Mouse (Mus musculus): Measurements from ENCODE around the gene Cdc27. TPM values are rescaled to one million over a fixed set of nuclear protein-coding genes. Genes with fewer than 3 reads are reported as not detected.

Cdc27 gene
- total RNA-seq (2022) = 10 to 100 TPM; 27.6 to 31.0 (median 29.0) TPM

GRCm38 (mm10) chr11:104550406-104550974 lies at the start of gene Cdc27, which contains the start of gene Myl4:
TSS of gene Cdc27 (minus strand) at chr11:104550620.
TSS of gene Myl4 (plus strand) at chr11:104550663.
- DNase-seq (ENCODE audit: low spot score in 2 of 2) = peak; percentile 99 to 100

DNA sequence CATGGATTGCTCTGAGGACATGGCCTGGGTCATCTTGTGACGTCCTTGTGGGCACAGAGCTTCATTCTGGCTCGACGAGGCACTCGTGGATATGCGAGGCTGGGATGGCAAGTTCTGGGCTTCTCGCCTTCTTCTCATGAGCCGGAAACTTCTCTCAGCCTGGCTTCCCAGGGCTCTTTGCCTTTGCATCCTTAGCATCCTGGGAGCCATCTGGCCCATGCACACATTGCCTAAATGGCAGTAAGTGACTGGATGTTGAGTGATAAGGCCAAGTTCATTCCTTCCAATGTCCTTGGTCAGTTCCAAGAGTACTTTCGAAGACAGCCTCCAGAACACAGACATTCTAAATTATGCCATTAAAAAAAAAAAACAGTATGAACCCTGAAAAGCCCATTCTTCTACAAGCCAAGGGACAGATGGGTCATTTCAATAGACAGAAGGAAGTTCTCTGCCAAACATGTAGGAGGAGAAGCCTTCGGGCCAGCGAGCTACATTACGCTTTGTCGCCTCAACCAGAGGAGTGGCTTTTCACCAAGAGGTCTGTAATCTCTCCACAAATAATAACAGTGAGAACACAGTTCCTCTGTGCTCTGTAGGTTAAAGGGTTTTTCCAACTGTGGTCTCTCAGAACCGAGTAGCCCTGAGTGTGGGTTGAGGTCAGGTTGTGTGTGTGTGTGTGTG lies 49.0 kb upstream of the Cdc27 start:
- no peak for DNase-seq (ENCODE audit: low spot score in 2 of 2)

DNA sequence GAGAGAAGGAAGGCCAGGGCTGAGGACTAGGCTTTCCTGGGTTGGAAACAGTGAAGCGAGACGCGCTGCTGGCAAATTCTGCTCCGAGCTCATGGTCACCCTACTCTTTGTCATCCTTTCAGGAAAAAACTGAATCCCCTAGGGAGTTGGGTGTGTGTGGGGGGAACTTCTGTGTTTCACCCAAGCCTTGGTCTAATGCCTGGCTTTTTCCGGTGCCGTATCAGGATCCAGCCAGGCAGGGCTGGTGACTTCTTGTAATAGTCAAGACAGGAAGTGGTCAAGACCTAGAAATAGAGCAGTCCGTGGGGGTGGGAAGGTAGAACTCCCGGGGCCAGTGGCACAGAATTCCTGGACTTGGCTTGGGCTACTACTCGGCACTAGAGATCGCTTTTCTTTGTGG lies 45.9 kb upstream of the Cdc27 start:
- DNase-seq (ENCODE audit: low spot score in 2 of 2) = no peak

DNA sequence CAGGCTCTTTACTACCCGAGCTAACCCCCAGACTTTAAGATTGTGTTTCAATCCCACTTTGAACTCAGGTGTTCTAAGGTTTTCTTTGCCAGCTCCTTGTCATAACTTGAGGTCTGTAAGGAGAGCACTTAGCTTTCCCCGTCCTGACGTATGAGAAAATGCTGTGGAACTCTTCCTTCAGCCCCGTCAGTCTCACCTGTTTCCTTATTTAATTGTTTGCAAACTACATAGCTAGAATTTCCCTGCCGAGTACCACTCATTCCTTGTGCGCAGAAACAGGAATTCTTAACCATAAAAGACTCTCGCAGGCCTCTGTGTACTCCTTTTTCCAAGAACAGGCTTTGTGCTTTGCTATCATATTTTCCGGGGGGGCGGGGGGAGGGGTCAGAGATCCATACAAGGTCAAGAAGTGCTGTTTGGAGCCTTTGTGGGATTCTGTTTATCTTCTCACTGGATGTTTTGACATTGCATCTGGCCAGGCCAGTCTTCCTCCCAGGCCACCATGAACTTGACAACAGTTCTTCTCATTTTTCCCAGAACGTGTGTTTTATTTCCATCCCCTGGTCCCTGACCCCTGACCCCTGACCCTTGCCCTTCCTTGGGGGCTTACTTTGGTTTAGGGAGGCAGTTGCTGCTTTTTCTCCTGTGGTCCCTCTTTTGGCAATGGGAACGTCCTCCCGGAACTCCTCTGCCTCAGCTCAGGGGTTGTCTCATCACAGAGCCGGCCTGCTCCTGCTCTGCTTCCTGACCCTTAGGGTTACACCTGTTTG lies 41.8 kb upstream of the Cdc27 start:
- DNase-seq (ENCODE audit: low spot score in 2 of 2) = no peak

DNA sequence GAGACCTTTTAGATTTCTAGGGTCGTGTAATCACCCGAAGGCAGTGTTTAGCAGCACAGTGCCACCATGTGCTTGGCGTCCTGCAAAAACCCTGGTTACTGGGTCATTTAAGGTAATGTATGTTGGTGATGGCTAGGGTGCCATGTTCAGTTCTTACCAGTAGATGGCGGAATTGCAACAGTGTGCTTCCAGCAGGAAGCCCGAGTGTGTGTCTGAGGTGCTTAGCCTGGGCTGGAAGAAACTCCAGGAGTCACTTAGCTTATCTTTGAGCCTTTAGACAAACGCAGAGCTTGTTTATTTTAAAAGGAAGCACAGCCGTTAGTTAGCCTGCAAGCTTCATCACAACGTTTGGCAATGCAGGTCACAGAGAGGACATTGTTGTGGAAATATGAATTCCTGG lies 39.7 kb upstream of the Cdc27 start:
- peak; percentile 60 to 62 for DNase-seq (ENCODE audit: low spot score in 2 of 2)

DNA sequence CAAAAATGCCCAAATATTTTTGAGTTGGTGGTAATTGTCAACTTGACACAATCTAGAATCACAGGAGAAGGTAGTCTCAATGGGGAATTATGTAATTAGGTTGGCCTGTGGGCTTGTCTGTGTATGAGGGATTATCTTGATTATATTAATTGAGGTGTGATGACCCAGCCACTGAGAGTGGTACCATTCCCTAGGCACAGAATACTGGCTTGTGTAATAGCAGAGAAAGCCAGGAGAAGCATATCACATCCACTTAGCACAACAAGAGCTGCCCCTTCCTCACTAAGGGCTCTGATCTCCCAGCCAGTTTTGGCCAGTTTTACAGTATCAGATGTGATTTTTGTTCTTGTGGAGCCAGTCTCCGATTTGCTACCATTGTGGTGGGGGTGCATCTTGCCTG lies 39.1 kb upstream of the Cdc27 start:
- no peak for DNase-seq (ENCODE audit: low spot score in 2 of 2)

- no peak for DNase-seq (ENCODE audit: low spot score in 2 of 2)
Observed at GRCm38 (mm10) chr11:104588513-104588912, 38.1 kb upstream of the Cdc27 start.

- no peak for DNase-seq (ENCODE audit: low spot score in 2 of 2)
Observed at GRCm38 (mm10) chr11:104587904-104588303, 37.5 kb upstream of the Cdc27 start.

DNA sequence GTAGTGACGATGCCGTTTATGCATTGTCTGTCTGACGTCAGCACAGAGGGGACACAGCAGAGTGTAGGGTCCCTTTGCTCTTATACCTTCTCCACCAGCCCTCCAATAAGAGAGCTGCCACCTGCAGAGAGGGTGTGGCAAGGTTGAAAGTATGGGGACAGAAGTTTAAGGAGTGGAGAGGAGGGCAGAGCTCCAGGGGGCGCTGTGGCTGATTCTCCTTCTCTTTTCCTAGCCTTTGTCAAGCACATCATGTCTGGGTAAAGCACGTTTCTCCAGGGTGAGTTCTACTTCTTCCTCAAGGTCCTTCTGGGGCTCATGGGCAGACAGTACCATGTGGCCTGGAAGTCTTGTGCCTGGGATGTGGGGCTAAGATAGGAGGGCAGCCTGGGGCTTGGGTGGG lies 35.1 kb upstream of the Cdc27 start:
- DNase-seq (ENCODE audit: low spot score in 2 of 2) = no peak

- DNase-seq (ENCODE audit: low spot score in 2 of 2) = no peak
Observed at GRCm38 (mm10) chr11:104582630-104583364, 32.4 kb upstream of the Cdc27 start.

GRCm38 (mm10) chr11:104582308-104582606 lies 31.8 kb upstream of the Cdc27 start:
- no peak for DNase-seq (ENCODE audit: low spot score in 2 of 2)

GRCm38 (mm10) chr11:104581446-104582307 lies 31.3 kb upstream of the Cdc27 start:
- no peak for DNase-seq (ENCODE audit: low spot score in 2 of 2)

GRCm38 (mm10) chr11:104580606-104581005 lies 30.2 kb upstream of the Cdc27 start:
- DNase-seq (ENCODE audit: low spot score in 2 of 2) = no peak

GRCm38 (mm10) chr11:104580091-104580490 lies 29.7 kb upstream of the Cdc27 start:
- DNase-seq (ENCODE audit: low spot score in 2 of 2) = no peak

DNA sequence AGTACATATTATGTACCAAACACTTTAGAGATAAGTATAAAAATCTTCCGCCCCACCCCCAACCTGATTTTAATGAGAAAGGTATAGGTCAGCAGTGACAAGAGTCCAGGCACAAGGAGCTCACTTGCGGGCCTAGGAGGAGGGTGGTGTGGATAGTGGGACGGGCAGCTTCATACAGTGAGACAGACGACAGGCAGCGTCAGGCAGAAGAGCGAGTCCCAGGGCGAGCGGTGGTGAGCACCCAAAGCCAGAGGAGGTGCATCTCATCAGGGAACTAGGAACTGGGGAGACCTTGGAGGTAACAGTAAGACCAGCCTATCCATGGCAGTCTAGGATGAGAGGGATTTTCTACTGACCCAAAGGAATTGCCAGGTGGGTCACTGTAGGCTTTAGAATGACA lies 29.2 kb upstream of the Cdc27 start:
- no peak for DNase-seq (ENCODE audit: low spot score in 2 of 2)

GRCm38 (mm10) chr11:104579084-104579483 lies 28.7 kb upstream of the Cdc27 start:
- DNase-seq (ENCODE audit: low spot score in 2 of 2) = no peak

- DNase-seq (ENCODE audit: low spot score in 2 of 2) = no peak
Observed at GRCm38 (mm10) chr11:104578074-104578473, 27.7 kb upstream of the Cdc27 start.

- no peak for DNase-seq (ENCODE audit: low spot score in 2 of 2)
Observed at GRCm38 (mm10) chr11:104576772-104577612, 26.6 kb upstream of the Cdc27 start.

- no peak for DNase-seq (ENCODE audit: low spot score in 2 of 2)
Observed at GRCm38 (mm10) chr11:104572566-104572965, 22.1 kb upstream of the Cdc27 start.

DNA sequence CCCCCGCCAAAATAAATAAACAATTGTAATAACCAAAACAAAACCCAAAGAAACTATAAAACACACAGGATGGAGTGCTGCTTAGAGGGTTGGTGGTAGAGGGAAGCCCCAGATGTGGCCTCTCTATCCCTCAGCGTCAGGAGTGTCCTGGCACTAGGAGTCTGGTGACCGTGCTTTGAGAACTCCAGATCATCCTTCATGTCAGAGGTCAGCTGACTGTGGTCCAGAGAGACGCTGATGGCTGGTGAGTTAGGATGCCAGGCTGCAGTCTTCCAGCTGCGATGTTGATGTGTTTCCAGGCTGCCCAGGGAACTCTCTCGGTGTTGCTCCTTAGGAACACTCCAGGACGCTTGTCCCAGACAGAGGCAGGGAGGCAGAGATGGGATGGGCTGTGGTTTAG lies 21.7 kb upstream of the Cdc27 start:
- peak in 1 of 2 experiments; percentile 37 for DNase-seq (ENCODE audit: low spot score in 2 of 2)

All from gastrocnemius, adult 8-10 months (tissue).